Mouse (Mus musculus) heart, postnatal 0 days (tissue): Measurements from ENCODE around the gene Commd1.

Experiments used
- CTCF ChIP-seq: IDR thresholded peaks from 2 replicates; pipeline ENCODE4 v1.5.1; 2016; ENCODE audit warnings: antibody characterized with exemption, control low read depth, low read depth
- EP300 ChIP-seq: IDR thresholded peaks from 2 replicates; pipeline ENCODE4 v1.6.1; 2016; ENCODE audit warnings: antibody characterized with exemption, low read depth

DNA sequence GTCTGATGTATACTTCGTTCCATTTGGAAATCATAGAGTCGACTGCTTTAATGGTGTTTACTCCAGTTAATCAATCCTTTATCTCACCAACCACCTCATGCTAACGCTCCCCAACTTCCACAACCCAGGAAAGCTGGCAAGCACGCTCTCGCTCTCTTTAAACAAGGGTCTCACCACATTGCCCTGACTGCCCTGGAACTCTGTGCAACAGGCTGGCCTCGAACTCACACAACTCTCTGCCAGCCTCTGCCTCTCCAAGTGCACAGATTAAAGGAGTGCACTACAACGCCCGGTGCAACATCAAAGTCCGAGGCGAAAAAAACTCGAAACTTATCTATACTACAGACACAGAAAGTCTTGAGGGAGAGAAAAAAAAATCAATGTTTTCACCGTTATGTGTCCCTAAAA lies 635 bp downstream of the Commd1 start:
- no peak for TF ChIP-seq CTCF
- no peak for TF ChIP-seq EP300
